Mouse (Mus musculus) left cerebral cortex, adult 9 months (tissue): ENCODE data around the gene Gpx4.

Experiments
- DNase-seq, 2 experiments: peaks; one replicate each; pipeline ENCODE4 v3.0.0; 2022; ENCODE audit warnings: low spot score in 2 of 2

The Gpx4 gene

DNA sequence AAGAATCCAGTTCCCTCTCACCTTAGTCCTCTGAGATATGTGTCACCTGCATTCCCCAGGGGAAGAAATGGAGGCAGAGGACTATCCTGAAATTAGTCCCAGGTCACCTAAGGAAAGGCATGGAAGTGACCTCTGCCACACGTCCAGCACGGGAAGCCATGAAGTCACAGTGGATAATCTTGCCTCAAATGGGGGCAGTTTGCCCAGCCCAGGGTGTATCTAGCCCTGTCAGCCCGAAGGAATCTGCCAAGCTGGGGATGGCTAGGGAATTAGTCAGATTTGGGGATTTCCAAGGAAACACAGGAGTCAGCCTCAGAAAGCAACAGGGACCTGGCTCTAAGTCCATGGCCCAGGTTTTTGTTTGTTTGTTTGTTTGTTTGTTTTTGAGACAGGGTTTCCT, 57.2 kb downstream of the Gpx4 start:
- DNase-seq: no peak

DNA sequence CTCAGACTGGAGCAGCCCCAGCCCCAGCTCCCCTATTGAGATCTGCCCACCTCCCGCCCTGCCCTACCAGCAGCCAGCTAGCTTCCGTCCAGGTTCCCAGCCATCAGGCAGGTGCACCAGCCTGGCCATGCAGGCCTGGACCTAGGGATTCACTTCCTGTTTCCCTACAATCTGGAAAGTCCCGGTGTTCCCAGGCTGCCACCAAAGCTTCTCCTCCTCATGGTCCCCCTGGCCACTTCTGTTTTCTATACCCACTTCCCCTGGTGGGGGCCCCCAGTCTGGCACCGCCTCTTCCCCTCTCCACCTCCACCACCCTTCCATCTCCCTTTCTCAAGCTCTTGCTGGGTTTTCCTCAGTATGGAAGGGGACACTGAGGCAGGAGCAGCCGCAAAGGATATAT, 58.5 kb downstream of the Gpx4 start, which contains the start of gene Sbno2:
TSS of gene Sbno2 (minus strand) at position 112 of the 400 bp plus-strand sequence.
- no peak for DNase-seq

DNA sequence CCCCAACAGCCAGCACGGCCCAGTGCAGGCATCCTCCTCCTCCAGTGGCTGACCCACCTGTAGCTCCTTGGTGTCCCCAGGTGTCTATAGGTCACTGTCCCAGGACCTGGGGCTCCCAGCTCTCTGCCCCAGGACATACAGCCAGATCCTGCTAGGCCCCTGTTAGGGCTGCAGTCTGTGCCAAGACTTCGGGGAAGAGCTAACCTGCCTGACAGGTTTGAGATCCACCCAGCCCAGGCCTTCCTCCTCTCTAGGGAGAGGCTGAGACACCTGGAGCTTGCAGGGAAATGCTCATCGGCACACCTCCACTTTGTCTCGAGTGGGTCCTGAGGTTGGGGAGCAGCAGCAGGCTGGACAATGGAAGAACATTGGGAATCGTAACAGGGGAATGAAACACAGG, 59.0 kb downstream of the Gpx4 start:
- DNase-seq: no peak
